Mouse (Mus musculus): ENCODE measurements at regions not wholly inside any gene's neighbourhood (a gene's known extent, or its start where the extent isn't known, plus 50 kb on each side); places are given as distances from the start of the nearest gene placed in this dataset.
A peak's percentile ranks its signal among the peaks of the same experiment; 100 is the strongest.
"Not testable (repeated sequence)": the region's sequence is repeated elsewhere in the genome, so short reads cannot be mapped to it uniquely, and the experiment has no call there.

DNA sequence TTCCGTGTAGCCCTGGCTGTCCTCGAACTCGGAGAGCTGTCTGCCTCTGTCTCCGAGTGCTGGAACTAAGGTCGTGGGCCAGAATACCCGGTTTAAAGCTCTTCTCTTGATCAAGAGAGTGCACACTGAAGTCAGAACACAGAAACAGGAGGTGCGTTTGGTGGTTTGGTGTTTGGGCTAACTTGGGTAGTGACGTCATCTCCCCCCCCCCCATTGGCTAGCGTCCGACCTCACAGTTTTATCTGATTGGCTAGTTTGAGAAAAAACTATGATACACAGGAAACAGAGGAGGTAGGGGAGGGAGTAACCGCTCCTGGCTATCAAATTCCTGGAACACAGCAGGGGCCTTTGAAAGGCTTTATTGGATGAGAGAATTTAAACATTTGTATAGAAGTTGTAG is 60.2 kb upstream of the Pim1 start:
- no peak for DNase-seq

DNA sequence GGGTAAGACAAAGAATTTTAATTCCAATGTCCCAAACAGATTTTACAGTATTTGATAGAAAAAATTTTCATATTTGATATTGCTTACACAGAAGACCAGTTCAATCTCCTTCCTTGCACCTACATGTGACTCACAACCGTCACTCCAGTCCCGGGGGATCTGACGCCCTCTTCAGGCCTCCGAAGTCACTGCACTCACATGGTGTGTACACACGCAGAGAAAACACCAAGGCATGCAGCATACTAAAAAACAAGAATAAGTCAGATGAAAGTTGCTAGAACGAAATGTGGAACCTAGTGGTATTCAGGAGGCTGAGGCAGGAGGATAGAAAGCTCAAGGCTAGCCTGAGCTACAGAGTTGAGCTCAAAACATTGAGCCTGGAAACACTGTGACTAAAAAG is 59.7 kb upstream of the Pim1 start:
- DNase-seq = peak; percentile 26 to 43

DNA sequence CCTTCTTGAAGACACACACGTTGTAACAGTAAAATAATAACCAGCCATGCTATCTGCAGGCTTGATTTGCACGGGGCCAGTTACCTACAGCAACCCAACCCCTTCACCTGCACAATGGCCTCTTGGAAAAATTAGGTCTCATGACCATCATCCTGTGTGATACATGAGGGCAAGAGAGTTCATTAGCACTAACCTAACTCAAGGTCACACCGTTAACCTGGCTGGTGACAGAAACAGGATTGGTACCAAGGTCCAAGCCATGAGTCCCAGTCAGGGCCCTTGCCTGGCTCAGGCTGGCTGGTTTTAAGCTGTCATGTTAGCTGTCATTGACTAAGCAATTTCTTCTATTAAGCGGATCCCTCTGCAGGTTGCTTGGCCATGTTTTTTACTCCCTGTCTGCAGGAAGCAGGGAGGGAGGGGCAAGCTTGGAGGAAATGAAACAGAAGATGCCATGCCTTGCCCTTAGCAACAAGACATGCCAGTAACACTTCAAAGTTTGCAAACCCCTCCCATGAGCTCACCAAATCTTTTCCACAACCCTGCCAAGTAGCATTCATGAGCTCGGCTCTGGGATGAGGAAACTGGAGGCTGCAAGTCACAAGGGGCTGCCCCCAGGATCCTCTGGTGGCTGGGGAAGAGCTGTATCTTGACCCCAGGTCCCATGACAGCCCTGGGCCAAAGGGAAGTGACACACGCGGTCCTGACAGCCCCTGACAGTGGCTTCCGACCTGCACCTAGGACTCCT is 58.8 kb upstream of the Pim1 start:
- peak; percentile 30 to 42 for DNase-seq

DNA sequence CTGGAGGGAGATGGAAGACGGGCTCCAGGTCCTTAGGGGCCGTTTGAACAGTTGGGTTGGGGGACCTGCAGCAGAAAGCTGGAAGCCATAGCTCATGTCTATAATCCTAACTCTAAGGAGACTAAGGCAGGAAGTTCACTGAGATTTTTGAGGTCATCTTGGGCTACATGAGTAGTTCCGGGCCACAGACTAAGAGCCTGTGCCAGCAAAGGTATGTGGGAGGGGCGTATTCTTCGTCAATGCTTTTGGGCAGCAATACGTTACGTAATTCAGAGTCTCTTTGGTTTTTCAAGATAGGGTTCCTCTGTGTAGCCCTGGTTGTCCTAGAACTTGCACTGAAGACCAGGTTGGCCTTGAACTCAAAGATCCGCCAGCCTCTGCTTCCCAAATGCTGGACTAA is 57.9 kb upstream of the Pim1 start:
- no peak for DNase-seq

DNA sequence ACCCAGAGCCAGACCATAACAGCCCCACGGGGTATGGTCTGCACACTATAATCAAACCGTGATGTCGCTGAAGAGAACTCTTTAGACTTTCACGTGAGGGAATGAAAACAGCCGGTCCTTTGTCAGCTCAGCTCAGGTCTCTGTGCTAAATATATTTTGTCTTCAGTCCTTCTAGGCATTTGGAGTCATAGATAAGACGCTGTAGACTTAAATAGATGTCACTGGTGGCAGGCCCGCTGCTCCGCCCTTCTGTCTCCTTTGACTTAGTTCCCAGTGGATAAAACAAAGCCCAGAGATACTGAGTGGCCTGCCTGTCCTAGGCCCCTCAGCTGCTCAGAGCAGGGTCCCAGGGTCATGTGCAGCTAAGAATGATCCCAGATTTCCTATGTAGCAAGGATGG is 57.2 kb upstream of the Pim1 start:
- DNase-seq = no peak

DNA sequence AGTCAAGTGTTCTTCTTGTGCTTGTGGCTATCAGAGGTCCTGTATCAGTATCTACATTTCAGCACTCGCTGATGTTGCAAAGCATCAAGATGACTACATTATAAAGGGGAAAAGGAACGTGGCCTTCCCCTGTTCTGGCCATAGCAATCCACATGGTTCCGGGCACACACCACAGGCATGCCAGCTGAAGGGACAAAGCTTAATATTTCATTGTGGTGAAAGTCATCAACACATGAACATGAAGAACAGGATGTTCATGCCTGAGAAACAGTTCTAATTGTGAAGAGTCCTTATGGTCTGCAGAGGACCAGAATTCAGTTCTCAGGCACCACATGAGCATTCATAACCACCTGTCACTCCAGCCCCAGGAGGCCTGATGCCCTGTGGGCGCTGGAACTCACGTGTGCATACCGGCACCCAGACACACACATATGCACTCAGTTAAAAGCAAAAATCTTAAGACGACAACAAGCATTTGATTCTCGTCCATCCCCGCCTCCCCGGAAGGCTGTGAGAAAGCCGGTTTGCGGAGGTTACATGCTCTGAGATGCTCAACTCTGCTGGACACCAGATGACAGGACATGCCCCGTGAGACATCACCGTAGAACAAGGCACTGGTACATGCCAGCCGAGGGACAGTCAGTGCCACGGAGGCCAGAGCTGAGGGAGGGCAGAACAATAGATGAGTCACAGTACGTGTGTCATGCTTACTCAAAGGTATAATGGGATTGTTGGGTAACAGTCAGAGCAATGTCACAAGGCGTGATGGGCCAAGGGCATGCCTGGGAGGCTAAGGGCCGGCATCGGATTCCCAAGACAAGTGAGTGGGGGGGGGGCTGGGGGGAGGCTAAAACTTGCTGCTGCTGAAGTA is 56.2 kb upstream of the Pim1 start:
- no peak for DNase-seq

DNA sequence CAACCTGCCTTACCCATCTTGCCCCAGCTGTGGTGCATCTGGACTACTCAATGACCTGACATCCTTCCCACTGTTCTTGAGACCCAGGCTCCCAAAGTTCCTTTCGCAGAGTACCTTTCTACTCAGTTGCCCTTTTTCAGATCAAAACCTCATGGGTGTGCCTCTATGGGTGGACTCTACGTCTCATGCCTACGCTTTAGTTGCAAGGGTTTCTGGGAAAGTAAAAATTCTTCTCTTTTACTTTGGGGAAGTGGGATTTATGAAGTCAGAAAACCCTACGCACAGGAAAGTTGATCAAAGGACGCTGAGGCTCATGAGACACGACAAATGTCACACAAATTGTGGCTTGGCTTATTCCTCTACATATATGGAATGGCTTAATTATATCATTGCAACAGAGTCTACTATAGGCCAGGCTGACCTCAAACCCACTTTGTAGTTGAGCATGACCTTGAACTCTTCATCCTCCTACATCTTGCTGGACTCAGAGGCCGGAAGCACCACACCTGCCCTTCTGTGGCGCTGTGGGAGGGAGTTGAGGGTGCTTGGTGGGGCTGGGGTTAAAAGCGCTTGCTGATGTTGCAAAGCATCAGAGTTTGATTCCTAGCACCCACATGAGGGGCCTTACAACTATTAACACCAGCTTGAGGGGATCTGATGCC is 55.1 kb upstream of the Pim1 start:
- no peak for DNase-seq

DNA sequence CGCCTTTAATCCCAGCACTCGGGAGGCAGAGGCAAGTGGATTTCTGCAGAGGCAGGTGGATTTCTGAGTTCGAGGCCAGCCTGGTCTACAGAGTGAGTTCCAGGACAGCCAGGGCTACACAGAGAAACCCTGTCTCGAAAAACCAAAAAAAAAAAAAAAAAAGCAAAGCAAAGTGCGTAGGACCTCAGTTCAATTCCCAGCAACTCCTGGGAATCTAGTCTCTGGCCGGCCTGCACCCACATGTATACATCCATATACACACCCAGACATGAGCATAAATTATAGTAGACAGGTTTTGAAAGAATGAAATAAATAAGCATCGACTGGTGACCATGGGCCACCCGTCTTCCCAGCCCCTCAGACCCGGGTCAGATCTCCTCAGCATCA is 54.1 kb upstream of the Pim1 start:
- DNase-seq = not testable (repeated sequence)

DNA sequence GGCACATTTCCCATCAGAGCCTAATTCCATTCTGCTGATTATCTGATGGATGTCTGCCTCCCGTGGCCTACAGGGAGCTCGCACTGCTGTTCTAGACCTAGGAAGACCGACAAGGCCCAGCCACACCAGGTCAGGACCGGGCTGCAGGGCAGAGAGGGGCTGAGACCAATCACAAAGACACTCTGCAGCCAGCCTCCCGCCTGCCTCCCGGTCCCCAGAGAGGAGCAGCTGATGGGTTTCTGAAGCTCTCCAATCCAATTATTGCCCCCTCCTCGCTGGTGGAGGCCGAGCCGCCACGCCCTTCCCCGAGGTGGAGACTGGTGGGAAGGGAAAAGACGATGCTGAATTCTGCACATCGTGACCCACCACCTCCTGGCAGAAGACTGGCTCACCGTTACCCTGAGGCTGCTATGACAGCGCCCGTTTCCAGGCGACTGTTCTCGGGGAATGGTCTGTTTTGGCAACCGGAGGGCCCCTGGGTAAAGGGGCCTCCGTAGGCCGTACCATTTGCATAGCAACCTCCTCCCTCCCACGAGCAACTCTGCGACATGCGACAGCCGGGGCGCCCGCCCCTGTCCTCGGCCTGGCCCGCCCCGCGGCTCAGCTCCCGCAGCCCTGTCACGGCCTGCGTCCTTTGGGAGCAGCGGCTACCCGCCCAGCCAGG is 53.5 kb upstream of the Pim1 start:
- DNase-seq = peak; percentile 86 to 88

DNA sequence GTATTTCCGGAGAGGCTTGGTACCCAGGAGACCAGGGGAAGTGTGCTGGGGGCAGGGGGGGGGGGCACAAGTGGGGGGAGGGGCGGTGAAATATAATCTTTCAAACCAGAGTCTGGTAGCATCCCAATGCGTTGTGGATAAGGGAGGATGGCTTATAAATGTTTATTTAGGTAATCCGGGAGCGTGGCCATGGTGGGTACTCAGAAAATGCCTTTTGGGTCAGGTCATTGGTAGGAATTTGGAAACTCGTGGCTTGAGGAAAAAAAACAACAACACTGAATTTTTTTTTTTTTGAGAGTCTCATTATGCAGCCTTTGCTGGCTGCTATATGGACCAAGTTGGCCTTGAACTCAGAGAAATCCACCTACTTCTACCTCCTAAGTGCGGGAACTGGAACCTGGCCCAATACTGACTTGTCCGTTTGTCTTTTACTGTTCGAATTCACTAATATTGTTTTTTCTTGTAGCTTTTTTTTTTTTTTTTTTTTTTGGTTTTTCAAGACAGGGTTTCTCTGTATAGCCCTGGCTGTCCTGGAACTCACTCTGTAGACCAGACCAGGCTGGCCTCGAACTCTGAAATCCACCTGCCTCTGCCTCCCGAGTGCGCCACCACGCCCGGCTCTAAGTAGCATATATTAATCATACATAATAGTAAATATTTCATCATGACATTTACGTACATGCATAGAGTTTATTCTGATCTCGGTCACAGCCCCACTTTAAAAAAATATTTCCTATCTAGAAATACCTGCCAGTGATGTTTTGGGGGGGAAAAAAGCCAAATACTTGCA is 52.8 kb upstream of the Pim1 start:
- DNase-seq = peak in 1 of 2 experiments; percentile 14

DNA sequence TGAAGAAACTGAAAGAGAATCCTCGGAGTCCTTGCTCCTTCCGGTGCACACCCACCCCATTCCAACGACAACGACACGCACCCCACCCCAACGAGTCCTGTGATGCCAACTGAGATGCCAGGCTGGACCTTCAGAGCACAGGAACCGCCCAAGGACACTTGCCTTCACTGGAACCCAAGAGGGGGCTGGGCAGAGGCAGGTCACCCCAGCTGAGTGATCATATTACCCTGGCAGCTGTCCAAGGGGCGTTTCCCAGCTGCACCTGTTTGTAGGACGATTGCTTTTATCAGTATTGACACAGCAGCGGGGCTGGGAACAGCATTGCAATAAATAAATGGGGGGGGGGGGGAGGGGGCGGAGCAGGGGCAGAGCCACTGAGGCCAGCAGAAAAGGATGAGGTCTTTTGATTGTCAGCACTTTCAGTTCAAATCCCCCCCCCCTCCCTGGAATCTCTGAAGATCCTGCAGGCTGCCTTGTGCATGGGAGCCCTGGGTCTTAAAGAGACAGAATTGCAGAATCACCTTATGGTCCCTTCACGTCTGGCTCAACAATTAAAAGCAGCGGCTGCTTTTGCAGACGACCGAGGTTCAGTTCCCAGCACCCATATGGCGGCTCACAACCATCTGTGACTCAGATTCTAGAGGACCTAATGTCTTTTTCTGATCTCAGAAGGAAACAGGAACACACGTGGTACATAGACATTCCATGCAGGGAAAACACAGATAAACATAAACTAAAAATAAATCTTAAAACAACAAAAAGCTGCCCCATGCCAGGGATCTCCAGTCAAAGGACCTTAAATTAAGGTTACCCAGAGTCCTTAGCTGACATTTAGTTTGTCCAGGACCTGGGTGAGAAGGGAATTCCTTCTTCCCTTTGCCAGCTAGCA is 52.0 kb upstream of the Pim1 start:
- DNase-seq = peak; percentile 71 to 72

DNA sequence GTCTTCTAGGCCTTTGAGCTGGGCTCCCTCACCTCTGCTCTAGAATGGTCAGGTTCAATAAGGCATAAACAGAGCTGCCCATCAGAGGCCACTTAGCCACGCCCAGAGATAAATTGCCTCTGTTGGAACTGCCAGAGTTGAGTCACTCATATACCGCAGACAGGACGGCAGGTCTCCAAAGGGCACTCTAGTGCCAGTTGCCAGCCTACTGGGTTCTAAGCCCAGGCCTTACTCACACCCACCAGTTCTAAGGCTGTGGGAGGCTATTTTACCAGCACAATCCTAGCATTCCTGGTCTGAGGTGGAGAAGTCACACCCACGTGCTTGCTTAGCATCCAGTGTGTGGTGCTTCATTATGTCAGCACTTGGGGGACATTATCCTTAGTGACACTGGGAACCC is 50.6 kb upstream of the Pim1 start:
- no peak for DNase-seq

DNA sequence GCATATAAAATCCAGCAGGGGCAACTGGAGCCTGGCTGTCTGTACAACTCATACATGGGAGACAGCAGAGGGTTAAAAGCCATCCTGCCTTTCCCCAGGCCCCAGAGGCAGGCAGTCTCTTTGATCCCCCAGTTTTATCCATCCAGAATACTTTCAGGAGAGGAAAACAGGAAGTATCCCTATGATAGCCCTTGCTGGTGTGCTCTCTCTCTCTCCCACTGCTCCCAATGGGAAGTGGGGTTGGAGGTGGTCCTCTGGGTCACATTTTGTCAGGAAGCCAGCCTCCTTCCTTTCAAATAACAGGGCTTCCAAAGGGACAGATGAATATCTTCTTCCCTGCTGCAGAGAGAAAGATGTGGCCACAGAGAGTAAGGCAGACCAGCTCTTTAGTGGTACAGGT is 50.1 kb upstream of the Pim1 start:
- DNase-seq = no peak
